Mouse (Mus musculus): ENCODE measurements around the gene Ces1e. TPM values are rescaled to one million over a fixed set of nuclear protein-coding genes. Genes with fewer than 3 reads are reported as not detected.

Gene Ces1e
- polyA plus RNA-seq (2012; rRNA removed): 68.2 and 73.0 TPM in 2 replicates

- no peaks in the 10 kb centered on the region for H3K36me3 ChIP-seq (ENCODE audit: control insufficient read depth, insufficient read depth, low read length)
- TF ChIP-seq POLR2A (IDR thresholded peaks at IDR 0.05; ENCODE audit: low read depth, low read length) (no peak), CTCF (conservative IDR thresholded peaks at IDR 0.05; ENCODE audit: insufficient read depth, insufficient read length, low read depth, low read length) (no peak)
- 0 out of 2 replicates have a peak within 1 kb of the TSS, but pooled peaks have one; percentile 3 for H3K4me3 ChIP-seq (ENCODE audit: insufficient read depth, low read depth, low read length)
- peaks cover 19% of the 10 kb centered on the region; the same call in 1 of the 2 replicates for H3K4me1 ChIP-seq (ENCODE audit: control insufficient read depth, insufficient read depth, low read length)
- peak within 1 kb of the TSS; percentile 98 for H3K27ac ChIP-seq (ENCODE audit: insufficient read depth, low read depth, low read length)
- no peaks in the 10 kb centered on the region for H3K27me3 ChIP-seq (replicated peaks; ENCODE audit: control insufficient read depth, insufficient read depth, low read length)
- peak; percentile 71 for DNase-seq
Observed at GRCm38 (mm10) chr8:93229446-93229845, at the start of gene Ces1e. Gene Ces1e (minus strand): TSS chr8:93229619.

GRCm38 (mm10) chr8:93278176-93278805 is 48.9 kb upstream of the Ces1e start:
- Histone ChIP-seq H3K36me3 (ENCODE audit: control insufficient read depth, insufficient read depth, low read length) (peaks cover 1% of the 10 kb centered on the region; the same call in 1 of the 2 replicates), H3K27ac (ENCODE audit: insufficient read depth, low read depth, low read length) (peak overlapping the region; percentile 98), H3K4me3 (ENCODE audit: insufficient read depth, low read depth, low read length) (peak overlapping the region; percentile 32), H3K27me3 (replicated peaks; ENCODE audit: control insufficient read depth, insufficient read depth, low read length) (no peaks in the 10 kb centered on the region), H3K4me1 (ENCODE audit: control insufficient read depth, insufficient read depth, low read length) (peaks cover 5% of the 10 kb centered on the region; the same call in 1 of the 2 replicates)
- DNase-seq: peak; percentile 77
- no peak for TF ChIP-seq CTCF (conservative IDR thresholded peaks at IDR 0.05; ENCODE audit: insufficient read depth, insufficient read length, low read depth, low read length)
- no peak for TF ChIP-seq POLR2A (IDR thresholded peaks at IDR 0.05; ENCODE audit: low read depth, low read length)
- WGBS: 57% methylated on average over 4 of the region's 4 CpGs

DNA sequence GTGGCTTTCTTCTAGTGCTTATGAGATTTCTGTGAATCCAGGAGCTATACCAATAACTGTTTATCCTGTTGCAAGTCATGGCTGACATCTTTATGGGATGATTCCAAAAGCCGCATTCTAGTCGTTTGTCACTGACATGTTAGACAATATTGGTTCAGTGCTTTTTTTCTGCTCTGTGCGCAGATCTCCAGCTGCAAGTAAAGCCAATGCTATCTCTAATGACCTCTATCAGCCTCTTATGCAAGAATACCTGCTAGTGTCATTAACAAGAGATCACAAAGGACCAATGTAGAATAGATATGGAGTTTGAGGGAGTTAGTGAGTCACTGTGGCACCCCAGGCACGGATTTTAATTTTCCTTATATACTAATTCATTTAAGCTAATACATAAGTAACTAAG is 45.2 kb upstream of the Ces1e start:
- 66% methylated on average over 4 of the region's 4 CpGs for WGBS

GRCm38 (mm10) chr8:93273321-93273720 is 43.9 kb upstream of the Ces1e start:
- peaks cover 10% of the 10 kb centered on the region; the same call in 1 of the 2 replicates for H3K4me1 ChIP-seq (ENCODE audit: control insufficient read depth, insufficient read depth, low read length)
- 66% methylated on average over 3 of the region's 3 CpGs for WGBS
- peak; percentile 75 for DNase-seq
- no peak for TF ChIP-seq POLR2A (IDR thresholded peaks at IDR 0.05; ENCODE audit: low read depth, low read length)
- TF ChIP-seq CTCF (conservative IDR thresholded peaks at IDR 0.05; ENCODE audit: insufficient read depth, insufficient read length, low read depth, low read length): no peak
- H3K27me3 ChIP-seq (replicated peaks; ENCODE audit: control insufficient read depth, insufficient read depth, low read length): no peaks in the 10 kb centered on the region
- peak overlapping the region; percentile 74 for H3K27ac ChIP-seq (ENCODE audit: insufficient read depth, low read depth, low read length)
- peaks cover 3% of the 10 kb centered on the region; the same call in 1 of the 2 replicates for H3K36me3 ChIP-seq (ENCODE audit: control insufficient read depth, insufficient read depth, low read length)
- H3K4me3 ChIP-seq (ENCODE audit: insufficient read depth, low read depth, low read length): no peak overlapping the region

More for the DNA sequence above, 45.2 kb upstream of the Ces1e start:
- Histone ChIP-seq H3K27ac (ENCODE audit: insufficient read depth, low read depth, low read length) (no peak overlapping the region), H3K36me3 (ENCODE audit: control insufficient read depth, insufficient read depth, low read length) (peaks cover 3% of the 10 kb centered on the region; the same call in 1 of the 2 replicates), H3K4me1 (ENCODE audit: control insufficient read depth, insufficient read depth, low read length) (peaks cover 10% of the 10 kb centered on the region; the same call in 1 of the 2 replicates), H3K4me3 (ENCODE audit: insufficient read depth, low read depth, low read length) (no peak overlapping the region), H3K27me3 (replicated peaks; ENCODE audit: control insufficient read depth, insufficient read depth, low read length) (no peaks in the 10 kb centered on the region)
- TF ChIP-seq CTCF (conservative IDR thresholded peaks at IDR 0.05; ENCODE audit: insufficient read depth, insufficient read length, low read depth, low read length) (no peak), POLR2A (IDR thresholded peaks at IDR 0.05; ENCODE audit: low read depth, low read length) (no peak)
- DNase-seq: no peak

DNA sequence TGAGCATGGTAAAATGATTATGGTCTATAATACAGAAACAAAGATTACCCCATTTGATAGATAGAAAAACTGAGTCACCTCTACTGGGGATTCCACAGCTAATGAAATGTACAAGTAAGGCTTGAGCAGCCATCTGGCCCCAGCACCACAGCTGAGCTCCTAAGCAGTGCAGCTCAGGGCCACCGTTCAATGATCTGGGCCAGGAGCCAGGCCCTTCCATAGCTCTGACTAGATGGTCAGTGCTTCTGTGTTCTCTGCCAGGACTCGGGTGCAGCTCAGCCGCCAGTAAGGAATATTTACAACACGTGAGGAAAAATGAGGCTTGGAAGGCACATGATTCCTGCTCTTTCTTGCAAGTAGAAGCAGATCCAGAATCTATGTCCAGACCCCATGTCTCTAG is 43.3 kb upstream of the Ces1e start:
- peak overlapping the region; percentile 74 for H3K27ac ChIP-seq (ENCODE audit: insufficient read depth, low read depth, low read length)
- H3K4me3 ChIP-seq (ENCODE audit: insufficient read depth, low read depth, low read length): no peak overlapping the region
- peak; percentile 86 for DNase-seq
- no peak for TF ChIP-seq POLR2A (IDR thresholded peaks at IDR 0.05; ENCODE audit: low read depth, low read length)
- no peak for TF ChIP-seq CTCF (conservative IDR thresholded peaks at IDR 0.05; ENCODE audit: insufficient read depth, insufficient read length, low read depth, low read length)
- no peaks in the 10 kb centered on the region for H3K27me3 ChIP-seq (replicated peaks; ENCODE audit: control insufficient read depth, insufficient read depth, low read length)
- H3K36me3 ChIP-seq (ENCODE audit: control insufficient read depth, insufficient read depth, low read length): peaks cover 3% of the 10 kb centered on the region; the same call in 1 of the 2 replicates
- 27% methylated on average over 4 of the region's 4 CpGs for WGBS
- peaks cover 10% of the 10 kb centered on the region; the same call in 1 of the 2 replicates for H3K4me1 ChIP-seq (ENCODE audit: control insufficient read depth, insufficient read depth, low read length)

DNA sequence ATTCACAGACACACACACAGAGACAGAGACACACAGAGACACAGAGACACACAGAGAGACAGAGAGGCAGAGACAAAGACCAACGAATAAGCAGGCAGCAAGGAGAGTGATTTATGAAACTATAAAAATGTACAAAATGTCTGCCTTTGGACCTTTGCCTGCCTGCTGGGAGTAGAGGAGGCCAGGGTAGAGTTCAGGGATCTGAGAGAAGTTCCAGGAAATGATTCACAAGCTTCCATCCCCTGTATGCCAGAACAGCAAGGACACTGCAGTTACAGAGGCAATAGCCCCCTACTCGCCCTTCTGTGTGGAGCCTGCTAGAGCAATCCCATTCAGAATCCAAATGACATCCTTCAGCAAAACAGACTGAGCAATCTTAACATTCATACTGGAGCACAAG is 32.0 kb upstream of the Ces1e start:
- 19% methylated on average over 2 of the region's 2 CpGs for WGBS
- H3K4me1 ChIP-seq (ENCODE audit: control insufficient read depth, insufficient read depth, low read length): peaks cover 3% of the 10 kb centered on the region; the same call in 1 of the 2 replicates
- peak; percentile 76 for DNase-seq
- peaks cover 7% of the 10 kb centered on the region; the same call in 1 of the 2 replicates for H3K36me3 ChIP-seq (ENCODE audit: control insufficient read depth, insufficient read depth, low read length)
- H3K27me3 ChIP-seq (replicated peaks; ENCODE audit: control insufficient read depth, insufficient read depth, low read length): no peaks in the 10 kb centered on the region
- H3K27ac ChIP-seq (ENCODE audit: insufficient read depth, low read depth, low read length): peak overlapping the region; percentile 94
- H3K4me3 ChIP-seq (ENCODE audit: insufficient read depth, low read depth, low read length): no peak overlapping the region
- TF ChIP-seq CTCF (conservative IDR thresholded peaks at IDR 0.05; ENCODE audit: insufficient read depth, insufficient read length, low read depth, low read length) (no peak), POLR2A (IDR thresholded peaks at IDR 0.05; ENCODE audit: low read depth, low read length) (no peak)

- H3K27ac ChIP-seq (ENCODE audit: insufficient read depth, low read depth, low read length): no peak overlapping the region
- no peak overlapping the region for H3K4me3 ChIP-seq (ENCODE audit: insufficient read depth, low read depth, low read length)
- 100% methylated on average over 1 of the region's 1 CpGs for WGBS
- no peaks in the 10 kb centered on the region; the same call in 1 of the 2 replicates for H3K36me3 ChIP-seq (ENCODE audit: control insufficient read depth, insufficient read depth, low read length)
- no peaks in the 10 kb centered on the region for H3K27me3 ChIP-seq (replicated peaks; ENCODE audit: control insufficient read depth, insufficient read depth, low read length)
- DNase-seq: no peak
- TF ChIP-seq POLR2A (IDR thresholded peaks at IDR 0.05; ENCODE audit: low read depth, low read length): no peak
- no peak for TF ChIP-seq CTCF (conservative IDR thresholded peaks at IDR 0.05; ENCODE audit: insufficient read depth, insufficient read length, low read depth, low read length)
- H3K4me1 ChIP-seq (ENCODE audit: control insufficient read depth, insufficient read depth, low read length): no peaks in the 10 kb centered on the region; the same call in 1 of the 2 replicates
Observed at GRCm38 (mm10) chr8:93252400-93252925, 23.0 kb upstream of the Ces1e start.
